Mouse (Mus musculus) macrophage (primary cell): ENCODE data around the gene a. TPM values are rescaled to one million over a fixed set of nuclear protein-coding genes. Genes with fewer than 3 reads are reported as not detected.

Experiments
- H3K27ac ChIP-seq: fragments of 350-480 bp; formaldehyde crosslinking; 2 replicates; pipeline ENCODE4 v1.9.0; 2021
- H3K36me3 ChIP-seq: fragments of 350-480 bp; formaldehyde crosslinking; 2 replicates; pipeline ENCODE4 v1.9.0; 2021; ENCODE audit errors: inconsistent target
- H3K4me3 ChIP-seq: fragments of 350-480 bp; formaldehyde crosslinking; 2 replicates; pipeline ENCODE4 v1.9.0; 2021; ENCODE audit errors: inconsistent target
- H3K79me2 ChIP-seq: fragments of 350-480 bp; formaldehyde crosslinking; 2 replicates; pipeline ENCODE4 v1.9.0; 2021; ENCODE audit errors: inconsistent target
- WGBS: methylation state at CpG from one replicate; pipeline ENCODE4 v1.1.7; 2026; ENCODE audit warnings: inconsistent platforms; ENCODE audit not compliant: missing documents; 5-methylcytosine and 5-hydroxymethylcytosine counted together
- polyA plus RNA-seq: library from polyadenylated mRNA; stranded (reverse); fragments of 250-400 nt; gene quantifications from 3 replicates; pipeline ENCODE4 v1.2.4, GENCODE M21; 2018; ENCODE audit warnings: inconsistent platforms

The a gene
- polyA plus RNA-seq, 1 experiment from 2014 or later: not detected

GRCm38 (mm10) chr2:154803372-154803771, 12.2 kb downstream of the a start:
- Histone ChIP-seq H3K27ac (no peak overlapping the region), H3K36me3 (no peaks in the 10 kb centered on the region), H3K4me3 (no peak overlapping the region), H3K79me2 (peaks cover 100% of the 10 kb centered on the region)
- WGBS: 100% methylated on average over 1 of the region's 1 CpGs

GRCm38 (mm10) chr2:154803845-154804244, 12.6 kb downstream of the a start:
- peaks cover 100% of the 10 kb centered on the region for H3K79me2 ChIP-seq
- no peaks in the 10 kb centered on the region for H3K36me3 ChIP-seq
- H3K27ac ChIP-seq: no peak overlapping the region
- no peak overlapping the region for H3K4me3 ChIP-seq
- WGBS: 93% methylated on average over 4 of the region's 4 CpGs

GRCm38 (mm10) chr2:154807689-154808088, 16.5 kb downstream of the a start:
- H3K36me3 ChIP-seq: no peaks in the 10 kb centered on the region
- 78% methylated on average over 1 of the region's 1 CpGs for WGBS
- H3K79me2 ChIP-seq: peaks cover 100% of the 10 kb centered on the region
- H3K27ac ChIP-seq: no peak overlapping the region
- no peak overlapping the region for H3K4me3 ChIP-seq

- WGBS: 71% methylated on average over 1 of the region's 1 CpGs
- Histone ChIP-seq H3K27ac (no peak overlapping the region), H3K79me2 (peaks cover 100% of the 10 kb centered on the region), H3K4me3 (no peak overlapping the region), H3K36me3 (no peaks in the 10 kb centered on the region)
Measured at GRCm38 (mm10) chr2:154809107-154809762, 18.0 kb downstream of the a start.

GRCm38 (mm10) chr2:154810821-154811220, 19.6 kb downstream of the a start:
- no peak overlapping the region for H3K4me3 ChIP-seq
- no peak overlapping the region for H3K27ac ChIP-seq
- peaks cover 100% of the 10 kb centered on the region for H3K79me2 ChIP-seq
- WGBS: 90% methylated on average over 1 of the region's 1 CpGs
- H3K36me3 ChIP-seq: no peaks in the 10 kb centered on the region

GRCm38 (mm10) chr2:154813426-154813825, 22.2 kb downstream of the a start:
- Histone ChIP-seq H3K79me2 (peaks cover 100% of the 10 kb centered on the region), H3K36me3 (no peaks in the 10 kb centered on the region), H3K27ac (no peak overlapping the region), H3K4me3 (no peak overlapping the region)
- WGBS: 90% methylated on average over 2 of the region's 2 CpGs

GRCm38 (mm10) chr2:154817089-154817488, 25.9 kb downstream of the a start:
- Histone ChIP-seq H3K27ac (no peak overlapping the region), H3K36me3 (no peaks in the 10 kb centered on the region), H3K4me3 (no peak overlapping the region), H3K79me2 (peaks cover 100% of the 10 kb centered on the region)
- 47% methylated on average over 3 of the region's 3 CpGs for WGBS

- no peak overlapping the region for H3K4me3 ChIP-seq
- H3K27ac ChIP-seq: no peak overlapping the region
- H3K79me2 ChIP-seq: peaks cover 100% of the 10 kb centered on the region
- no peaks in the 10 kb centered on the region for H3K36me3 ChIP-seq
- 64% methylated on average over 1 of the region's 1 CpGs for WGBS
Measured at GRCm38 (mm10) chr2:154817788-154818187, 26.6 kb downstream of the a start.

- H3K36me3 ChIP-seq: no peaks in the 10 kb centered on the region
- H3K27ac ChIP-seq: no peak overlapping the region
- no peak overlapping the region for H3K4me3 ChIP-seq
- 92% methylated on average over 1 of the region's 1 CpGs for WGBS
- H3K79me2 ChIP-seq: peaks cover 100% of the 10 kb centered on the region
Measured at GRCm38 (mm10) chr2:154818599-154818998, 27.4 kb downstream of the a start.

- Histone ChIP-seq H3K36me3 (no peaks in the 10 kb centered on the region), H3K79me2 (peaks cover 100% of the 10 kb centered on the region), H3K27ac (no peak overlapping the region), H3K4me3 (no peak overlapping the region)
- 67% methylated on average over 1 of the region's 1 CpGs for WGBS
Measured at GRCm38 (mm10) chr2:154820346-154820745, 29.1 kb downstream of the a start.

GRCm38 (mm10) chr2:154826054-154826538, 34.9 kb downstream of the a start:
- H3K36me3 ChIP-seq: no peaks in the 10 kb centered on the region

GRCm38 (mm10) chr2:154827521-154827920, 36.3 kb downstream of the a start:
- Histone ChIP-seq H3K27ac (no peak overlapping the region), H3K36me3 (no peaks in the 10 kb centered on the region), H3K4me3 (no peak overlapping the region), H3K79me2 (peaks cover 100% of the 10 kb centered on the region)
- WGBS: 92% methylated on average over 4 of the region's 4 CpGs

More at GRCm38 (mm10) chr2:154826054-154826538, 34.9 kb downstream of the a start:
- 89% methylated on average over 1 of the region's 1 CpGs for WGBS
- no peak overlapping the region for H3K4me3 ChIP-seq
- H3K27ac ChIP-seq: no peak overlapping the region
- H3K79me2 ChIP-seq: peaks cover 100% of the 10 kb centered on the region

- 91% methylated on average over 4 of the region's 4 CpGs for WGBS
- no peak overlapping the region for H3K4me3 ChIP-seq
- no peaks in the 10 kb centered on the region for H3K36me3 ChIP-seq
- no peak overlapping the region for H3K27ac ChIP-seq
- peaks cover 100% of the 10 kb centered on the region for H3K79me2 ChIP-seq
Measured at GRCm38 (mm10) chr2:154832471-154832870, 41.3 kb downstream of the a start.

- no peak overlapping the region for H3K27ac ChIP-seq
- WGBS: 89% methylated on average over 3 of the region's 6 CpGs
- H3K4me3 ChIP-seq: no peak overlapping the region
- H3K36me3 ChIP-seq: no peaks in the 10 kb centered on the region
- H3K79me2 ChIP-seq: peaks cover 100% of the 10 kb centered on the region
Measured at GRCm38 (mm10) chr2:154834149-154834865, 43.1 kb downstream of the a start.

GRCm38 (mm10) chr2:154836537-154836936, 45.3 kb downstream of the a start:
- peaks cover 100% of the 10 kb centered on the region for H3K79me2 ChIP-seq
- WGBS: 94% methylated on average over 2 of the region's 2 CpGs
- H3K4me3 ChIP-seq: no peak overlapping the region
- H3K27ac ChIP-seq: no peak overlapping the region
- no peaks in the 10 kb centered on the region for H3K36me3 ChIP-seq
